Mouse (Mus musculus): ENCODE measurements at regions not wholly inside any gene's neighbourhood (a gene's known extent, or its start where the extent isn't known, plus 50 kb on each side); places are given as distances from the start of the nearest gene placed in this dataset.

DNA sequence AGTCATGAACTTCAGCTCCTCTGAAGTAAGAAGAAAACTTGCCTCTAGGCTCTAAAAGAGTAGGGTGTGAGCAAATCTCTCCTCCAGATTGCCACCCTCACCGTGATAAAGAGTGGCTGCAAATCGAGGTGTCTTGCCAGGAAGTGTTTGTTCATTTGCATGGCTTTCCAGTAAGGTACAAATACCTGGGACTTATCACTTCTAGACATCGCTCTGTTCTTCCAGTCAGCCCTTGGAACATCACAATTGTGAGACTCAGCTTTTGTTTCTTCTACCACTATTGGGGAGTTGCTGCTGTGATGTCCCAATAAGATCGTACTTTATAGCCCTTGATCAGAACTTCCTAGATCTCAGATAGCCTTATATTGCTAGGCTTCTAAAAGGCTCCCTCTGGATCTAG is 566.9 kb upstream of the A1bg start:
- DNase-seq, result no peak

DNA sequence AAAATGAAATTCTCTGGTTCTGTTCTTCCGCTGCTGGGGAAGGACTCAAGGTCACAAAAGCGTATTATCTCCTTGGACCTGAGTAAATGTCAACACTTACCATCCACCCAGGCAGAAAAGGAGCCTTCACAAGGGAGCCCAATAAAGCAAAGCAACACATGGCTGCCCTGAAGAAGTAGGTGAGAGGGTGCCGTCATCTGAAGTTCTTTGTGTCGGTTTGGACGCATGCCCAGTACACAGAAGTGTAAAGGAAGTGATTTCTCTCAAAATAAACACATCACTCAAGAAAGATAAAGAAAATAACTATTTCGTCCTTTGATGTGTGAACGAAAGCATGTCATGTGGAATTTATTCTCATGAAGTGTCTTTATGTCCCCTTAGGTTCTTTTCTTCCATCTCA is 559.0 kb upstream of the A1bg start:
- DNase-seq, result no peak

DNA sequence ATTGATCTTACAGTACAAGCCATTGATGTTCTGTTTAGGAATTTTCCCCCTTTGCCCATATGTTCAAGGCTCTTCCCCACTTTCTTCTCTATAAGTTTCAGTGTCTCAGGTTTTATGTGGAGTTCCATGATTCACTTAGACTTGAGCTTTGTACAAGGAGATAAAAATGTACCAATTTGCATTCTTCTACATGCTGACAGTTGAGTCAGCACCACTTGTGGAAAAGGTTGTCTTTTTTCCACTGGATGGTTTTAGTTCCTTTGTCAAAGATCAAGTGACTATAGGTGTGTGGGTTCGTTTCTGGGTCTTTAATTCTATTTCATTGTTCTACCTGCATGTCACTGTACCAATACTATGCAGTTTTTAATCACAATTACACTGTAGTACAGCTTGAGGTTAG is 551.1 kb upstream of the A1bg start:
- DNase-seq, result no peak

DNA sequence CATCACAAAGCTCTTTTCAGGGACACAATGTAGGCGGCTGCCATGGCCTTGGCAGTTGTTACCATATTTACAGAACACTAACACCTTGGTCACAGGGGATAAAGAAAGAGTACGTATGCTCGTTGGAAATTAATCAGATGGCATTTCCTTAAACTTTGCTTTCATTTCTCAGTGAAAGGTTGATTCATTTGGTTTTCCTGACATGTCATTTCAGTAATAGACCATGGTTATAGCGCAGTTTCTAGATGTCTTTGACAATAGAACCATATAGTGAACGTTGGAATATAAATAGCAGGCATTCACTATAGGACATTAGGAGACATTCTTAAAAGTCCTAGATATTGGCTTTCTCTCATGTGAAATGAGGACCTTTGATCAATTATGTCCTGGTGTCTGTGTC is 532.2 kb upstream of the A1bg start:
- no peak for DNase-seq

DNA sequence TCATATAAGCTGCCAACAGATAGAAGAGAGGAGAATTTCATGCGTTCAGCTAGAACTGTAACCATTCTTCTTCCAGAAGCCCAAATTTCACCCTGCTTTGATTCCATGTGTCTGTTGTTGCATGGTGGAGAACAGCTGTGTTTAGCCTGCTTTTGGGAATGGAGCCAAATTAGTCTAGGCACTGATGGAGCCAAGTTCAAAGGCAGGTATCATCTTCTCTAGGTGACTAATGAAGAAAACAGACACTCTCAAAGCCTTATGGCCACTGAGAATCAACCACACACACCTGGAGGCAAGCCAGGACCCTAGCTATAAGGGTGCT is 531.5 kb upstream of the A1bg start:
- DNase-seq, result no peak

DNA sequence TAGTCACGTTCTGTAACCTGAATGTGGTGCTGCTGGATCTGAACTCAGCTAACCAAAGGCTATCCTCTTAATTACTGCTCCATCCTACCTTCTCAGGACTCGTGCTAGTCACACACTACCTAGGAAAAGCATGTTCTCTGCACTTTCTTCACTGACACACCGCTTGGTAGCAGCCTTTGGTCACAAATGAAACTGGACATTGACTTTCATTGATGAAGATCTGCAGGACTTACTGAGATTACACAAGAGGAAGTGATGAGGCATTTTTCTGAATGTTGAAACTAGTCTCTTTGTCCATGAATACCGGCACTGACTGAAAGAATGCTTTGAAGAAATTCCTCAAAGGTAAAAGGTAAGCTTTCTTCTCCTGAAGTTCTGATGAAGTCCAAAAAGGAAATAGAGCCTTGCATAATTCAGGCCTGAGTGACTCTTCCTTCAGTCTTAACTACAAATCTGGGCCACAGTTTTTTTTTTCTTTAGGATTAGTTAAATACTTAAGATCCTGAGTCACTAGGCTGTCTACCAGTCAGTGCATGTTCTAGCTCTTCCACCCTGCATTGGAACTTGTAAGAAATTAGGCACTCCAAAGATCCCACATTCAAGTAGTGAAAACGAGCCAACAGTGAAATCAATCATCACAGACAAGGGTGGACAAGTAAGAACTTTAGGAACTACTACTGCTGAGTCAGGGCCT is 531.0 kb upstream of the A1bg start:
- no peak for DNase-seq

DNA sequence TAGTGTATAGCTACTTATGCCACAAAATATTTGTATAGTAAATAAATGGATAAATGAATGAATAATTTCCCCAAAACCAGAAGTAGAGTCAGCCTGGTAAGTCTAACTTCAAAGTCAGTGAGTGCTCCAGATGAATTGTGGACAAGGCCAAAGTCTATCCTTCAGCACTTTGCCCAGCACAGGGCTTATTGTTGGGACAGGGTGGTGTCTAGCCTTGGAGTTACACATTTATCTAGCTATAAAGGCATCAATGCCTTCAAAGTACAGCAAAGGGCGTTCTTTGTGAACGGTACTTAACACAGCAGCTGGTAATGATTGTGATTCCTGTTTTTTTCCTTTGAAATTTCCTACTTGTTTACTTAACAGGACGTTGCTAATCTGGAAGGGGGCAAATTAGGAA is 527.4 kb upstream of the A1bg start:
- DNase-seq, result no peak

DNA sequence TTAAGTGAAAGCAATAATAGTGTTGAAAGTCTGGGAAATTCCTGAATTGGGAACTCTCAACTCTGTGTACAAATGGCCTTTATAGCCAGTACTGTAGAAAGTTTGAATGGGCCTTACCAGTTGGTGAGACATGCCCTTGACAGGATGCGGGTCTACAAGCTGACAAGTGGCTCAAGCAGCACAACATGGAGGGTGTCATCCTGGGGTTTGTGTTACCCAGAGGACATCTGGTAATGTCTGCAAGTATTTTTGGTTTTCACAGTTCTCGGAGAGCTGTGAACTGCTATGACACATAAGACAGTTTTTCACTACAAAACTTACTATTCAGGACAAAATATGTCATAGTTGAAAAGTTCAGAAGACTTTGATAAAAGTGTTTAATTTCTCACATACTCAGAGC is 525.7 kb upstream of the A1bg start:
- DNase-seq, result no peak

DNA sequence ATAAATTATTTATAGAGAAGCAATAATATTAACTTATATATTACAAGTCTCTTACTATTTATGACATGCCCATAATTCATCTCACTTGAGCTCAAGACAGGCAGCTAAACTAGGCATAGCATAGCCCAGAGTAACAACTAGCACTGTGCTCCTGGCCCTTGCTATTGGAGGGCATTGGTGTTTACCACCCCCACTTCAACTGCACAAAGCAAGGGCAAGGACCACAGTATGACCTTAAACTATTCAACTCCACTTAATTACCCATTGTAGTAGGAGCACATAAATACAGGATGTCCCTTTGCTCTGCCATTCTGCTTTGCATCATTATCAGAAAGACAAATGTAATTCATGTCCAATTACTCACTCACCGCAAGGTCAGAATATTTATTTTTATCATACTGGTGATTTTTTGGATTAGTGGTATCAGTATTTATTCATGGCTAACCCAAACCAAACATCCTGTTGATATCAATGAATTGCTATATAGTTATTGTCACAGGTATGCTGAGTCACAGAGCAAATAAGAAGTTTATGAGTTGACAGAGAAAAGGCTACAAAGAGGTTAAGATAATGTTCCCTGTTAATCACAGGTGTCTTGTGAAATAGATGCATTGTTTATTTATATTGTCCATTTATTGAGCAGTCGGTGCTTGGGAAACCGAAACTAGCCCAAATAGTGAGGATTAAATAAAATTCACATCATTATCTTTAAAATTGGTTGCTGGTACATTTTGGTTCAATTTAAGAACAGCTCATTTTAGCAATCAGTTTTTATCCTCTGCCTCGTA is 523.4 kb upstream of the A1bg start:
- no peak for DNase-seq

DNA sequence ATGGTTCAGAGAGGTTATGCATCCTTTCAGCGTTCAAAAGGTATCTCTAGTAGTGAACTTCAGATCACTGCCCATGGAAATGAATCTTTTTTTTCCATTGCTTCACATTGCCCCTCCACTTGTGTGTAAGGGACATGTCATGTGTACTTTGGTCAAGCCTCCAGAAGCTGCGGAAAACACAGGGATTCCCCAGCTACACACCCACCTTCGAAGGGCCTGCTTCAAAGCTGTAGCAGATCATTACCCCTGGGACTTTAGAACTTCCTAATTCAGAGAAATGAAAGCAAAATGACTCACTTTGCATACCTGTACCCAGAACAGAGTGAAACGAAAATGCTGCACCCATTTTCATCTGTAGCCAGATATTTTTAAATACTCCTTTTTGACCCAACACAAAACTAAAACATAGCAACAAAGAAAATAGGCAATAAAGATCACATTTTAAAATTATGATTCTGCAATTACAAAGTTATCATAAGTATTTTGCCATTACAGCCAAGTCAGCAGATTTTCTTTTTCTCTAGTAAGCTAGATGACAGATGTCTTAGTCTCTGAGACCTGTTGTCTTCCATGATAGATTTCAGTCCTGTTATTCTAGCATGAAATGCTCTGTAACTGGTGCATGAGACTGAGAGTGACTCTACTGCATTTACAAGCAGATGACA is 519.1 kb upstream of the A1bg start:
- DNase-seq, result no peak

DNA sequence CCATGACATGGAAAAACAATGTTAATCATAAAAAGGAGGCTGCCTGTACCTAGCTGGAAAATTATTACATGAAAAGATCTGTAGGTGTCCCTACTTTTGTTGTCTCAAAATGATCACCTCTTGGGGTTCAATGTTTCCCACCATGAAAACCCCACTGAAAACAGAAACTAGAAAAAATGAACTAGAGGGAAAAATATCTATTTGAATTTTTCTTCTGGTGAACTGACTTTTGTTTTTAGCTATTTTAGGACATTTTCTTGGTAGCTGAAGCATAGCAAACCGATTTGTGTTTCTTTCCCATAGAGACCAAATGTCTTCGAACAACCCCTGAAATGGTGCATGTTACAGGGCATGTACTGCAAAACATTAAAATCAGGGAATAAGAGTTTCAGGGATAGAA is 518.2 kb upstream of the A1bg start:
- DNase-seq, result no peak

DNA sequence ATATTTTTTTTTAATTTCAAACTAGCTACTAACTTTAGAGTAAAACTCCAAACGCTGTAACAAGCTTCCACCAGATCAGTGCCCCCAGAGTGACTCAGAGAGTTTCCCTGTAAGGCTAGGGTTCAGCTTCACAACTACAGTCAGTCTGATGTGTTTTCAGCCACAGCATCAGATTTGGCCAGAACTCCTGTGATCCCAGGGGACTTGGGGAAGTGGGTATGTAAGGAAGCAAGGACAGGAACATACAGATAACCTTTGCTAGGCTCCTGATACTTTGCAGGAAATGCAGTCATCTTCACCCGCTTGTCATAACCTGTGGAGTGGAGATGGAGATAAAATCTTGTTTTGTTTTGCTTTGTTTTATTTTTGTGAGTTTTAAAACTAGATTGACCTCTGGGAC is 517.5 kb upstream of the A1bg start:
- DNase-seq, result no peak

DNA sequence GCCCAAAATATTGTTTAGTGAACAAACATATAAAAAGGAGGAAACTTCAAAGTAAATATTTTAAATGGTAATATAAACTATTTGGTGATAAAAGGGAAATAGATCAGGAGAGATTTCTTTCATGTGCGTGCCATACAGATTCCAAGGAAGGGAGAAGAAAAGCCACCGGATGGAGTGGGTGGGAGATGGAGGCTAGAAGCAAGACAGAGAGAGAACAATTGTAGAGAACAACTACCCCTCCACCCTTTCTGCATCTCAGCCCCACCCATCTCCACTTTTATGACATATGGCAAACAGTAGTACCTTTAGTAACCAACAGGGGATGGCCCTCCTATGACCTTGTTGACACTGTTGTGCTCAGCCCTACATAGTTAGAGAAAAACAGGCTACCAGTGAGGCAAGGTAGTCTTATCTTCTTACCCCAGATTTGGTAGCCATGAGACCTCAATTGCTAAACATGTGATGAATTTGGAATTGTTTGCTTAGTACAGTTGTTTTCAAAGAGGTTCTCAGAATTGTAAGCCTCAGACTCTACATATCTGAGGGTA is 516.9 kb upstream of the A1bg start:
- DNase-seq, result no peak

DNA sequence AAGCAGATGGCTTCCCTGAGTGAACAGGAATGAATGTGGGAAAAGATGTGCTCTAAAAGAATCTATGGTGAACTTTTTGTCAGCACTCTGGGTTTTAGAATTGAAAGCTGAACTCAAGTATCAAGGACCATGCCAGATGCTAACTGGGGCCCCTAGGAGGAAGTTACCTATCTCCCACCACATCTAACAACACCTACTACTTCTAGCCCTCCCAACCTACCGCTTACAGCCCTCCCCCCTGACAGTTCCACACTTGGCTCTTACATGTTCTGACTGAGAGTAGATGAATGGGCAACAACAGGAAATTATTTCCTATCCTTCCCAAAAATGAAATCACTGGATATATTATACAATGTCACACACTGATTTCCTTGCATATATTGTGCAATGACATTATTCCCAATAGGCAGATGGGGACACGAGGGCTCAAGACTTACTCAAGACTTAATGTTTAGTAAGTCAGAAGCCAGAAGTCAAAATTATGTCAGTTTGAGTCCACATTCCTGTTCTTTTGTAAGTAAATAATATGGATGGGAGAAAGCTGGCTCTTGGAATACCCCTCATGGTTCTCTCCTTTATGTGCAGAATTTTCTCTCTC is 506.1 kb upstream of the A1bg start:
- DNase-seq, result peak; percentile 62

DNA sequence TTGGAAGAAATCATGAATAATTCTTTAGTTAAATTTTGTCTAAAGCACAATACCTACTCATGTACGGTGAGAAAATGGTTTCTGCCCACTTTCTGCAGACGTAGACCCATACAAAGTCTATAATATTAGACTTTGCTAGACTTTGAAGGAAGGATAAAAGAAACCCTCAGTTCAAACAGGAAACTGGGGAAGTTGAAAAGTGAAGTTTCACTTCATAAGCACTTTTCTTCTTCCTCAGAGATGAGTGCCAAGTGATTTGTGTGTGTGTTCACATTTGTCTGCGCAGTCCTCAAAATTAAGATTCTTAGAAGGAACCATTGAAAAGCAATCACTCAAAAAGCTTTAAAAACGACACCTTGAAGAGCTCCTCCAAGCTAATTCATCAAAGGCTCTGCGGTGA is 500.2 kb upstream of the A1bg start:
- DNase-seq, result no peak

DNA sequence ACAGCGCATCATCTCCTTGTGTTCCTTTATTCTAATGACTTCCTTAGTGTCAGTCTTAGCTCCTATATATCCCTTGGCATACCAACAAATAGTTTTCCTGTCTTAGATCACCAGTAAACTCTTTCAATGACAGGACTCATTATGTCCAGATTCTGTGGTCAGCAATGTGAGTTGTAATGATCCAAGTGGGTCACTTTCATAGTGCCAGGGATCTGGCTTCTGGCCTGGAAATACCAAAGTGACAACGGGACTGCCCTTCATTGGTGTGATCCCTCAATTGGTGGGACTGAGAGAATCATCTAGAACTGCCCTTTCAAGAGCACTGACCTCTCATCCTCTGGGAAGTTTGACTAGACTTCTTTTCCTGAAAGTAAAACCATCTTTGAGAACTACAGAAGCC is 494.7 kb upstream of the A1bg start:
- DNase-seq, result no peak

DNA sequence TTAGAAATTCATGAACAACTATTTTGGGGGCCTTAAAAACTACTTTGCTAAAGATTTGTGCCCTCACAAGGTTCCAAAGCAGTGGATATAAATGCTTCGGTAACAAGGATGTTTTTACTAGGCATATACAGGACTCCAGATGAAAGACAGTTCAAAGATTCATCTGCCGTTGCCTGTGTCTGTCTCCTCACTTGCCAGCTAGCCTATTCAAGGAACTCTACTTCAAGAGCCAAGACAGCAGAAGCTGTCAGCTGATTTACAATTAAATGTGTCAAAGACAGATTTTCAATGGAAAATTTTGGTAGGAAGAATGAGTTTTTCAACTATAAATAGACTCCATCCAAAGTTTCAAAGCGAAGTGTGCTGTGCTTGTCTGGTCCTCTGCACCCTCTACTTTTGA is 494.0 kb upstream of the A1bg start:
- DNase-seq, result no peak

DNA sequence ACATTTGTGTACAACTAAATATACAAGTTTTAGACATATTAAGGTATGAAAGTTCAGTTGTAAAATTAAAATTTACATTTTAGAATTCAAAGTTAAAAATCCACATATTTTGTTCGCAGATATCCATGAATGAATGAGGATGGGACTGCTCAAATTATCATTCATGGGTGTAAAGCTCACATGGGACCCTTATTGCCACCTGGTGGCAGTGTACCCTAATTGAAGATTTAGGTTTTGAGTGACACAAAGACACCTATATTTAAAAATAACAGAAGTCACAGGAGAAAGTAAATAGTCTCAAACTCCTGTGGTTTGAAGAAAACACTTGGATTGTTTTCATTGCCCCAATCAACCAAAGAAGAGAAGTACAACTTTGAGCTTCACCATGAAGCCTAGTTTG is 492.8 kb upstream of the A1bg start:
- DNase-seq, result peak; percentile 66

DNA sequence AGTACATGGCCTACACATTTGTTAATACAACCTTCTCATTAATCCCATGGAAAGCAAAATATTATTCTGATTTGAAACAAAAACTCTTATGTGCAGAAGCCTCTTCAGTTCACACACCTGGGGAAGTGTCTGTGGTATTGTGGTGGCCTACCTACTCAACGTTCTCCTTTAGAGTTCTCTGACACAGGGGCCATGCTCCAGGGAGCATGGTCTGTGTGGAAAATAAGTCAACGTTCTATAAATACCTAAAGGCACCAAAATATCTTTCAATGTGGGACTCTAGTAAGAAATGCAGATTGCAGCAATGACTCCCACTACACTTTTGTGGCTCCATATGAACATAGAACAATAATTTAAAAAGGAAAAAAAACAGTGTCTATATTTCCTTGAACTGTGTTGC is 489.0 kb upstream of the A1bg start:
- peak; percentile 16 for DNase-seq

DNA sequence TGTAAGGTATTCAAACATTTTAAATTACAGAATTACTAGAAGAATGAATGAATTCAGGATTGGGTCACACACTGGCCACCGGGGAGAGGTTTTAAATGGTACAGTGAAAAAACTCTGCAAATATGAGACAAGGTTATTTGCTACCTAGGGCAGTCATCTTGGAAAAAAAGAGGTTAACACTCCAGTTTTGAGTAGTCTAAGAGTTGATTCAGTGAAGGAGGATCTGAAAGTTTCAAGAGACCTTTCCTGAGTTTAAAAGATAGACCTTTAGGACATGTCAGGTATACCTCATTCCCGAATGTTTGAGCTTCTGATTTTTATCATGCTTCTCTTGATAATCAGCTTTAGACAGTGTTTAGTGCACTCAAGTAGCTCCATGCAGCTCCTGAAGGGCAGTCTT is 488.0 kb upstream of the A1bg start:
- DNase-seq, result no peak

DNA sequence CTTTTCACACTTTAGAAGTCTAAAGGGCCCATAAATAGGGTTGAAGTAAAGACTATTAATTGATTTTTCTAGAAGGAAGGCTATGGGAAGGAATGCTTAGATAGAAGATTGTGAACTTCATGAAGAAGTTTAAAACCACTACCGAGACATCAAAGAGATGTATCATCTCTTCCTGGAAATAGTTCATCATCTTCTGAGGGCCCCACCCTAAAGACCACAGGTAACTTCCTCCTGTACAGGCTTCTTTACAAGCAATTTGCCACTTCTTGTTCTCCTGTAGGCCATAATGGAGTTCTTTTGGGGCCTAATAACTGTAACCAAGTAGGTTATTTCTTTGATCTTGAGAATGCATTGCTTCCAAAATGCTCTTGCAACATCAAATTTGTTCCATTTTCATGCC is 485.8 kb upstream of the A1bg start:
- no peak for DNase-seq

DNA sequence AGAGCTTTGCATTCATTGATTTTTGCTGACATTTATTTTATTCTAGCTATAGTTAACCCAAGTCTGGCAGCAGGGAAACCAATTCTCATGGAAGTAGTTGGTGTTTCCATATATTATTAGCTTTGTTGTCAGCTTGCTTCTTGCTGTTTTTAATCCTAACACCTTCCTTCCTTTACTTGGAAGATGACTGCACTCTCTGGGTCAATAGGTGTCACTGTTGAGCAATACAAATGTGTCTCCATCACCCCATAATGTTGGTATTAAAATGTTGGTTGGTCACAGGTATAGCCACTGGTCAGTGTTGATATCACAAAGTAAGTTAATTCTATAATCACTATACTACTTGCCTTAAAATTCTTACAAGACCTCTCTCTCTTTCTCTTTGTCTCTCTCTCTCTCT is 477.9 kb upstream of the A1bg start:
- DNase-seq, result peak; percentile 33

DNA sequence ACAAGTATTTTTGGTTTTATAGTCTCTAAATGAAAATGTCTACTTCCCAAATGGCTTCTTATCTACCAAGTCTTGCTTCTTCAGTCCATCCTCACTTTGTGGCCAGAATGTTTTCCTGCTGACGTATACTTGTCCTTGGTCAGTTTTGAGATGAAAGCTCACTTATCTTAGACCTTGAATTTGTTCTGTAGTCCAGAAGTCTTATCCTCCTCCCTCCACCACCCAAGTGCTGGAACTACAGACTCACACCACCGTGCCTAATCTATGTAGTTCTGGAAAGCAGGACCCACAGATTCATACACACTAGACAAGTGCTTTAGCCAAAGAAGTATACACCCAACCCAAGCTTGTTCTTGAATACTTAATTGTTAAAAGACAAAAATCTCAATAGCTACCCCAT is 477.2 kb upstream of the A1bg start:
- no peak for DNase-seq

DNA sequence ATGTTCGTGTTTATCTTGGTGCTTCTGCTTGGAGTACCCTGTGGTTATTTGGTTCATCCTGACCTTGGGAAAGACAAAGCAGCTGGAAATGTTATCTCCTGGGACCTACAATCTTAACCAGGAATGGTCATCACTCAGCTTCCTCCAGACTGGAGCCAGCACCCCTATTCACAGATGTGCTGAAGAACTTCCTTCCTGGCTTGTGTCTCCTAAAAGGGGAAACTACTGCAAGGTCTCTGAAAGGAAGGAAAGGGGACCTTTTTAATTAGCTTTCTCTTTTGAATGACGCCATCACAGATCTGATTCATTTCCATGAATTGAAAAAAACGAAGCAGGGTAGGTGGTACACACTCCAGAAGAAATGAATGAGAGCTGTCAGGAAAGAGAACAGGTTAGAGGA is 476.0 kb upstream of the A1bg start:
- no peak for DNase-seq
